Mouse (Mus musculus) ES-CJ7 (cell line): ENCODE measurements around the gene Srsf9.
A peak's percentile ranks its signal among the peaks of the same experiment; 100 is the strongest.
"Not testable (repeated sequence)": the region's sequence is repeated elsewhere in the genome, so short reads cannot be mapped to it uniquely, and the experiment has no call there.

ENCODE experiments used
- DNase-seq: peaks from one replicate; pipeline ENCODE4 v3.0.0; 2011; ENCODE audit warnings: low read depth, low spot score

The Srsf9 gene

DNA sequence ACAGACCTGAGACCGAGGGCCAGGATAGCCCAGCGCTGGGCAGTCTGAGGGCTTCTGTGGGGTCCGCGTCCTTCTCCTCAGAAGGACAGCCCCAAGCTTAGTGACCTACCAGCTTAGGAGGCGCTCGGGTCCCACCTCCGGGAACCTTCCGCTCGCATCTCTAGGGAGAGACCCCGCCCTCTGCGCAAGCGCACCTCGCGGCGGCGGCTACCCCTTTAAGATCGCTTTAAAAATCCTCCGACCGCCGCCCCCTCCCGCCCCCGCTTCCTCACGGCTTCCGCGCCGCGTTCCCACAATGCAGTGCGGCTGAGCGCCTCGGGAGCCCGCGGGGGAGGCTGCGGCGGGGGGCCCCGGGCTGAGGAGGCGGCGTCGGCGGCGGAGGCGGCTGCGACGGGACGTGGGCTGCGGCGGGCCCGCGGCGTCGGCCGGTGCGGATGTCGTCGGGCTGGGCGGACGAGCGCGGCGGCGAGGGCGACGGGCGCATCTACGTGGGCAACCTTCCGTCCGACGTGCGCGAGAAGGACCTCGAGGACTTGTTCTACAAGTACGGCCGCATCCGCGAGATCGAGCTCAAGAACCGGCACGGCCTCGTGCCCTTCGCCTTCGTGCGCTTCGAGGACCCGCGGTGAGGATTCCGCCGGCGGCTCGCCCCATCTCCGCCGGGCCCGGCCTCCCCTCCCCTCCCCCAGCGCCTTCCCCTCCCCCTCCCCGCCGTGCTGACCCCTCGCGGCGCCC lies at the start of gene Srsf9:
Gene Srsf9 (plus strand): TSS at position 303 of the 735 bp plus-strand sequence.
- DNase-seq: peak; percentile 93

DNA sequence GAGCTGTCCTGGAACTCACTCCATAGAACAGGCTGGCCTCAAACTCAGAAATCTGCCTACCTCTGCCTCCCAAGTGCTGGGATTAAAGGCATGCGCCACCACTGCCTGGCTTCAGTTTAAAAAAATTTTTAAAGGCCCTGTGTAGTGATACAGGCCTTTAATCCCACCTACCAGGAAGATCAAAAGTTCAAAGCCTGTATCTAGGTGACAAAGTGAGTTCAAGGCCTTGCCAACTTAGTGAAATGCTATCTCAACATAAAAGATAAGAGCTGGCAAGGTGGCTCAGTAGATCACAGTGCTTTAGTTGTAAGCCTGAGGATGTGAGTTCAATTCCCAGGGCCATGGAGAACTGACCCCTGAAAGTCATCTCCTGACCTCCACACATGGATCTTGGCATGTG lies 48.9 kb upstream of the Srsf9 start:
- no peak for DNase-seq

DNA sequence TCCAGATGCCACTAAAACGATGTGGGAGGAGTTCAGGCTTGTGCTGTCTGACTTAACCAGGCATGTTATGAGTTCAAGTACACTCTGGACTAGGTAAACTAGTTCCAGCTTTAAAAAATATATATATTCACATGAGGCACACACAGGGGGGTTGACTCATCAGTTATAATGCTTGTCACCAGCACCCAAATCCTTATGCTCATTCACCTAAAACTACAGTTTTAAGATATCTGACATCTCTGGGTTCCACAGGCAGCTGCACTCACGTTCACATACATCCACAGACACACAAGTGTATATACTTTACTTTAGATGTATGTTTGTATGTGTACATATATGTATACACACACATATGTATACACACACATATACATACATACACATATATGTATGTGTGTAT lies 48.2 kb upstream of the Srsf9 start:
- no peak for DNase-seq

DNA sequence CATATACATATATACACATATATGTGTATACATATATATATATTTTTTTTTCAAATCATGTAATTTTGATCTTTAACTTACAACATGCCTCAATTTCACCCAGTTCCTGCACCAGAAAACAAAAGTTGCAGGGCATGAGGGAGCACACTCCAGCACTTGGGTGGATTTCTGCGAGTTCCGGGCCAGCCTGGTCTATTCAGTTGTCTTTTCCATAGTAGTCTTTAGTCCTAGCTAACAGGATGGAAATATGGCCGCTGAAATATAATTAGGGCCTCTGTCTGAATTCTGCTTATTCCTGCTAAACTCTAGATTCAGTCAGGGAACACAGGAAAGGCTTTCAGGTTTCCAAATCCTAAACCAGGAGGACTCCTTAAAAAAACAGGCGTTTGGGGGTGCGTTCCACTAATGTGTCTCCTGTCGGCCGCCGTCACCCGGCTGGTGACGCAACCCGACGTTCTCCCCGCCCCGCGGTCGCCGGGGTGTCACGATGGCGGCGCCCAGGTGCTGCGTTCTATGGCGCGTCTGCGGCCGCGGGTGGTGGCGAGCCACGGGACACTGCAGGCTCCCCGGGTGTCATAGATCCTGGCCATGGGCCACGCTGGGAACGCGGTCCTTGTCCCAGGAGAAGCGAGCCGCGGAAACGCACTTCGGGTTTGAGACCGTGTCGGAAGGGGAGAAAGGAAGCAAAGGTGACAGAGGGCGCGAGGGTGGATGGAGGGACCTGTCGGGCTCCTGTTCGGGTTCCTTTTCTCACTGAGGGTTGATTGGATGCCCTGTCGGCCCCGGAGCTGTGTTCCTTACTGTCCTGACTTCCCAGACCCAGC lies 47.5 kb upstream of the Srsf9 start, which contains the start of gene Coq5:
Gene Coq5 (plus strand): TSS at position 441 of the 824 bp plus-strand sequence.
- peak; percentile 76 for DNase-seq

DNA sequence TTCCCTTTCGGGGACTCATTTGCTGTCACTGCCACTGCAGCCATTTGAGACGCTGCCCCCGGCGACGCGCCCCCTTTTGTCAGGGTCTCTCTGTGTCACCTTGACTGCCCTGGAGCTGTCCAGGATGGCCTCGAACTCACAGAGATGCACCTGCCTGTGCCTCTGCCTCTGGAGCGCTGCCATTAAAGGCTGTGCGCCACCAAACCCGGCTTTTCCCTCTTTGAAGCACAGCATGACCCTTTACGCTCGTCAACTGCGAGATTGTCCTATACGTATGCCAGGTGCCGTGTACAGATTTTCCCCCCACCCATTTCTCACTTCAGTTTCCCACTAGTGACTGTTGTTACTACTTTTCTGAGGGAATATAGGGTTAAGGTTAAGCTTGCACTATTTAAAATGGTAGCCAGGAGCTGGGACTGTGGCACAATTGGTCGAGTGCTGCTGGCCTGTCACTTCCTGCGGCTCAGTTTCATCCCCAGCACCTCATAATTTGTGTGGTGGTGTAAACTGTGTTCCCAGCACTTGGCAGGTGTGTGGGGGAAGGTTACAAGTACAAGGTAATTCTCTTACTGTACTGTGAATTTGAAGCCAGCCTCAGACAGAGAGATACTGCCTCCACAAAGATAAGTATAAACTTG lies 46.8 kb upstream of the Srsf9 start:
- peak; percentile 63 for DNase-seq

DNA sequence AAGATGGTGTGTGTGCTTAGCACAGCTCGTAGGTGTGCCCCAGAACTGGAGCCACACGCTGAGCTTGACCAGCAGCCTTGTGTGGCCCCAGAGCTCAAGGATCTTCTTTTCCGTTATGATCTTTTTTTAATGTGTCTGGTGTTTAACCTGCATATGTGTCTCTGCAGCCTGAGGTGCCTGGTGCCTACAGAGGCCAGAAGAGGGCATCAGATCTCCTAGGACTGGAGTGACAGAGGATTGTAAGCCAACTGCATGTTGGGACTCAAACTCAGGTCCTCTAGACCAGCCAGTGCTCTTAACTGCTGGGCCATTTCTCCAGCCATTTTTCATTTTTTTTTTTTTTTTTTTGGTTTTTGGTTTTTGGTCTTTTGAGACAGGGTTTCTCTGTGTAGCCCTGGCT lies 42.2 kb upstream of the Srsf9 start:
- no peak for DNase-seq

DNA sequence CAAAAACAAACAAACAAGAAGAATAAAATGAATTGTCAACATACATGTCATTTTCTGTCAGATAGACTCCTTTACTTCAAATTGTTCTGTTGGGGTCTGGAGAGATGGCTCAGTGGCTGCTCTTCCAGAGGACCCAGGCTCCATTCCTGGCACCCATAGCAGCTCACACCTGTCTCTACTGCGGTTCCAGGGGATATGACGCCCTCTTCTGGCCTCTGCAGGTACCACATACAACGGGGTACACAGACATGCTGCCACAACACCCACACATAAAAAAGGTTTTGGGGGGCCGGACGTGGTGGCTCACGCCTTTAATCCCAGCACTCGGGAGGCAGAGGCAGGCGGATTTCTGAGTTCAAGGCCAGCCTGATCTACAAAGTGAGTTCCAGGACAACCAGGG lies 32.8 kb upstream of the Srsf9 start:
- DNase-seq: peak; percentile 57

DNA sequence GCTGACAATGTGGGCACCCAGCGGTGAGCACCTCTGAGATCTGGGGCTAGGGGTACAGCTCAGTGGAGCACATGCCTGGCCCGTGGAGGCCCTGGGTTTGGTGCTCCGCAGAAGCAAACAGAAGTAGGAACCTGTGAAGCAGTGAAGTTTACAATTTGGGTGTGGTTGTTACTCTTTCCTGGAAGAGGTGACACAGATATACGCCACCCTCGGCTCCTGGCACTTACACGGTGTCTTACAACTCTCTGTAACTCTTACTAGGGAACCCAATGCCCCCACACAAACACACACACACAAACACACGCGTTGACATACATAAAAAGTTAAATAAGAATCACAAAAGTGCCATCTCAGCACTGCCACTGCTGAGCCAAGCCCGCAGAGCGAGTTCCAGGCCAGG lies 30.6 kb upstream of the Srsf9 start:
- DNase-seq: no peak

DNA sequence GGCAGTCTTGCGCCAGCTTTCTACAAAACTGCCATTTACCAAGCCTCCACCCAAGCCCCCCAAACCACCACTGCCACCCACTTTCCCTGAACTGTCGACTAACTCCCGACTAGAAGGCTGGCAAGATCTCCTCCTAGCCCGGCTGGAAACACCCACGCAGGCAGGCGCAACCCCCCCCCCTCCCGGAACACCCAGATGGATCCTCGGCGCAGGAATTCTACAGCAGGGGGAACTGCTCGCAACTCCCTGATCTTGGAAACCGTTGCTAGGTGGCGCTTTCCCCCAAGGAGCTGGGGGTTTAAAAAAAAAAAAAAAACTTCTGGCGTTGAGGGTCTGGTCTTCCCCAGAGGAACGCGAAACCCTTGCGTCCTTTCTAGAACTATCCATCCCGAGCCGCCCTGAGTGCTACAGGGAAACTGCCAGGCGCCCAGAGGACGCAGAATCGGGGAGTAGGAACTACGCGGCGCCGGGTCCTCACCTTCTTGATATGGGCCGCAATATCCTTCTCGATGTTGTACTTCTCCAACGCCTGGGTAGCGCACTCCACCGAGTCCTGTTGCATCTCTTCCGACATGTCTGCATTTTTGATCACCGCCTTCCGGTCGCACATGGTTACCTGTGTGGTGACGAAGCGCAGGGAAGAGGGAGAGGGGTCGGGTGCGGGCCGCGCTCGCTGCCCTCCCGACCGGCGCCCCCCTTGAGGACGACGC lies 26.8 kb upstream of the Srsf9 start:
- DNase-seq: peak; percentile 76

DNA sequence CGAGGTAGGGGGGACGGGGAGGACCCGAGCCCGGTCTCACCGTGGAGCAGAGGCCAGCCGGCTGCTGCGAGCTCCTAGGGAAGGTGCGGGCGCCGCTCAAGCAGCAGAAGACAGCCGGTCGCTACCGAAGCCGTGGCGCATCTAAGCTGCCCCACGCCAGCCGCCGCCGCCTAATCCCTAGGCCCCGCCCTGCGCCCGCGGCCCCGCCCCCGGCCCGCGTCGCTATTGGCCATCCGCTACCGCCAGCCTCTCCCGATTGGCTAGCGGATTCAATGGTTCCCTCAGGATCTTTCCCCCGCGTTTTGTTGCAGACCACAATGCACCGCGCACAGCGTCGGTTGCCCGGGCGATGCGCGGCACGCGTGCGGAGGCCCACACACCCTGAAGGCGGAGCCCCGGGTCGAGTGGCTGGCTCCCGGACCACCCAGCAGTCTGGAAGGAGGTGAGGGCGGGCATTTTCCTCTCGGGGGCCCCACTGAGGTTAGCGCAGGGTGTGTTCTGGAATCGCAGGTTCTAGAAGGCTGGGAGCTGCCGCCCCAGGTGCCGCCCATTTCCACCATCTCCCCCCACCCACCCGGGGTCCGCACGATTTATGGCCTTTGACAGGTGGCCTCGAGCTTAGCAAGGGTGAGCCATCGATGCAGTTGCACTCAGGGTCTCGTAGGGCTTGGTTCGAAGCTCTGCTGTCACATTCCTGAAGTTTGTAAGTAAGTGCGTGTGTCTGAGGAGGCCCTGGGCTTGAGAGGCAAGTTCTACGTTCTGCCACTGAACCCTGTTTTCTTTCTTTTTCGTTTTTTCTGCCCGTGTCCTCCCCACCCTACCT lies 26.0 kb upstream of the Srsf9 start, which contains the start of gene Dynll1:
Gene Dynll1 (minus strand): TSS at position 208 of the 823 bp plus-strand sequence.
- peak; percentile 98 for DNase-seq

DNA sequence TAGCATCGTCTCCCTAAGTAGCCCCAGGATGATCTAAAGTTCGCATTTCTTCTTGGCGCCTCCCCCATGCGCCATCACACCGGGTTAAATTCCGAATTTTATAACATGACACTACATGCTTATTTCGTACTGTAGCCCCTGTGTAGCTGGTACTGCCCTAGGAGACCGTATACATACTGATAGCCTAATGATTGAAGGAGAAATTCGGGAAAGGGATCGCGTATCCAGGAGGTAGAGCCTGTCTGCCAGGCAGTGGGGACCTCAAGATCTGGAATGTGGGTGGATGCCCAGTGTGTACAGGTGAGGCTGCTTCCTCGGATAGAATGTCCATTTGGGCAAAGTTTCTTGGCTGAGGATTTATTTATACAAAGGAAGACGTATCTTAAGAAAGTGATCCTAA lies 25.4 kb upstream of the Srsf9 start:
- DNase-seq: no peak

DNA sequence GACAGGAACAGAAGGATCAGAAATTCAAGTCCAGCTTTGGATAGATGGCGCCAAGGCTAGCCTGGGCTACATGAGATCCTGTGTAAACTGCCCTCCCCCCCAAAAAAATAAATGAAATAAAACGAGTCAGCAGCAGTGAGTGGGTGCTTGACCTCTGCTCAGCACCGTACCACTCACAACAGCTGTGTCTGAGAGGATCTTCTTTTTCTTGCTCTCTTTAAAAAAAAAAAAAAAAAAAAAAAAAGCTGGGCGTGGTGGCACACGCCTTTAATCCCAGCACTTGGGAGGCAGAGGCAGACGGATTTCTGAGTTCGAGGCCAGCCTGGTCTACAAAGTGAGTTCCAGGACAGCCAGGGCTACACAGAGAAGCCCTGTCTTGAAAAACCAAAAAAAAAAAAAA lies 24.8 kb upstream of the Srsf9 start:
- not testable (repeated sequence) for DNase-seq

DNA sequence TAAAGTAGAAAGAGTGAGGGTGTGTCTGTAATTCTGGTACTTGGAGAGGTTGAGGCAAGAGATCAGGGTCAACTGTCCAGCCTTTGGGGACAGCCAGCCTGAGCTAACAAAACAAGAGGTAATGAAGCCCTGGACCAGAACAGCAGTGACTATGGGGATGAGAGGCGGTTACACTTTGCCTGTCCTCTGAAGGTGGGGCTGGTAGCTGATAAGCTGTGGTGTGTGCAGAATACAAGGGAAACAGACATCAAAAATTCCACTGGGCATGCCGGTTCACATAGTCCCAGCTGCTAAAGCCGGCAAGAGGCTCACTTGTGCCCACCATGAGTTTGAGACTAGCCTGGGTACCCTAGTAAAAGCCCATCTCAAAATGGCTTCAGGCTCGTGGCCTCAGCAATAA lies 14.6 kb upstream of the Srsf9 start:
- no peak for DNase-seq

DNA sequence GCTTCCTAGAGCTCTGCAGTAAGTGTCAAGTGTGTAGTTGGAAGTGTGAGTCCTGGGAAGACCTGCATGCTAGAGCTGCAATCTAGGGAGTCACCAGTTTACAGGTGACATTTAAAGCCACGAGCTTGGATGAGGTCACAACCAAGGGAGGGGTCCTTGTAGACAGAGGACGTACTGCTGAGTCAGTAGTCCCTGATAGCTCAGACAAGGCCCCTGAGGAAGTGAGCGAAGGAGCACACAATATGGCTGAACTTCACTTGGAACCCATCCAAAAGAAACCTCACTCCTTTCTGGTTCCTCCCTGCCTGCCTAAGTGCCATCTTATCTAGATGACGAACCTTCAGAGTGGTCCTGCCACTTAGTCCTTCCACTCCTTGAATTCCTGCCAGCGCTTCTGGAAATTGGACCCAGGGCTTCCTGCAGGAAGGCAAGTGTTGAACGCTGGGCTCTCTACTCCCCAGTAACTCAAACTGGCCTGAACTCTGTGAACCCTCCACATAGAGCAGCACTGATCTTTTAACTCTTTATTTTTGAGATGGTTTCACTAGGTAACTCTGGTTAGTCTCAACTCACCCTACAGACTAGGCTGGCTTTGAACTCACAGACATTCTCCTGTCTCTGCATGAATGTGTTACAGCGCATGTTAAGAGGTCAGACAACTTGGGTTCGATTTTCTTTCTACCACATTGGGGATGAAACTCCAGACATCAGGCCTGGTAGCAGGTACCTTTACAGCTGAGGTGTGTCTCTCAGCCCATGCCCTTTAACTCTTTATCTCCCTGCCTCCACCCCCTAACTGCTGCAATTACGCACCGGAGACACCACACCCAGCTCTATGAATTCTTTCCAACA lies 13.9 kb upstream of the Srsf9 start:
- no peak for DNase-seq

DNA sequence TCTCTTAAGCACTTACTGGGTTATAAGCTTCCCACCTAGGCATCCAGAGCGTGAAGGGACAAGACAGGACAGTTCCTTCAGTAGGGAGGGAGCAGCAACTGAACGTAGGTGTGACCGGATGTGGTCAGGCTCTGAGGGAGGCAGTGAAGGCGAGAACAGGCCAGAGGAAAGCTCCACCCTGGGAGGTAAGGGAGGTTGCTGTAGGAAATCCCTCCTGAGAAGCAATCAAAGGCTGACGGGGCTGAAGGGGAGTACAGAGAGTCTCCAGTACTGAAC lies 13.4 kb upstream of the Srsf9 start:
- peak; percentile 23 for DNase-seq

DNA sequence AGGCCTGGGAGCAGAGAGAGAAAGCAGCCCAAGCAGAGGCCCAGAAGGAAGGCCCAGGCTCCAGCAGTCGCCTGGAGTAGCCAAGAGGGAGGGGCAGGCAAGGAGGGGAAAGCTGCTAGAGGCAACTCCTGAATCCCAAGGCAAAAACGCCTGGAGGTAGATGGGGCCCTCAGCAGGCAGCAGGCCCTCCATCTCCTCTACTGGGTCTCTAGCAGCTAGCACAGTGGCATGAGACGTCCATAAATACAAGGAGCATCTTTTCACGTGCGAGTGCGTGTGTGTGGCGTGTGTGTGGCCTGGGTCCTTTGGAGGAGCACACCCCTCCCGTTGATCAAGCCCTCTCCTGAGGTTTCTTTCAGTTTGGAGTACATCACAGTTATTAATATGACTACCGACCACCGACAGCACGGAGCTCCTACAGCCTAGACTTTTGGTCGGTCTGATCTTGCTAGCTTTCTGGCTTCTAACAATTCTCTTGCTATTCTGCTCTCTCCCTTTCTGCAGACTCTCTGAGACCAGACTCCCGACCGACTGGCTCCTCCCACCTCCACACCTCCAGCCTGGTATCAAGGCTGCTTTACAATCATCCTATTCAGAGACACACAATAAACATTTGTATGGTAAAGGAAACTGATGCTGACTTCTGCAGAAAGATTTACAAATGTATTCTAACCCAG lies 9.9 kb upstream of the Srsf9 start:
- peak; percentile 47 for DNase-seq

DNA sequence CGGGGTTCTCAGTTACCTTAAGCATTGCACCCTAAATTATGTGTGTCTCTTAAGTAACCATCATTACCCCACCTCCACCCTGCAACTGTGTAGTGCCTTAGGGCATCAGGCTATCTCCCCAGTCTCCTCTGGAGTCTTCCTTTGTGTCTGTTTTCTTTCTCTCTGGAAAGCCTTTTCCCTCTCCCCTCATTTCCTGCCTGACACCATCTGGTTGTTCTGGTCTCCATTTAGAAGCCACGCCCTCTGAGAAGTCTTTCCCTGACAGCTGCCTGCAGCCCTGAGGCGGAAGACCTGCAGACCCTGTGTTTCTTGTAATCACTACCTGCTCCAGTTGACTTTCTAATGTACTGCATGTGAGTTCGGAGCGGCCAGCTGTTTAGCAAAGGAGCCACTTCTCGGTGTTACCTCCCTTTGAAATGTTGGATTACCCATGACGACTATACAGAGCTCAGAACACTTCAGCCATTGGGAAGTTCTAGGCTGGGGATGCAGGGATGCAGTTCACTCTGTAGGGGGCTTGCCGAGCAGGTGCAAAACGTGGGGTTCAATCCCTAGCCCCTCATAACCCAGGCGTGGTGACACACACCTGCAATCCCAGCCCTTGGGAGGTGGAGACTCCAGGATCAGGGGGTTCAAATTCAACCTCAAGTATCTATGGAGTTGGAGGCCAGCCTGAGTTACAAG lies 9.2 kb upstream of the Srsf9 start:
- peak; percentile 92 for DNase-seq

DNA sequence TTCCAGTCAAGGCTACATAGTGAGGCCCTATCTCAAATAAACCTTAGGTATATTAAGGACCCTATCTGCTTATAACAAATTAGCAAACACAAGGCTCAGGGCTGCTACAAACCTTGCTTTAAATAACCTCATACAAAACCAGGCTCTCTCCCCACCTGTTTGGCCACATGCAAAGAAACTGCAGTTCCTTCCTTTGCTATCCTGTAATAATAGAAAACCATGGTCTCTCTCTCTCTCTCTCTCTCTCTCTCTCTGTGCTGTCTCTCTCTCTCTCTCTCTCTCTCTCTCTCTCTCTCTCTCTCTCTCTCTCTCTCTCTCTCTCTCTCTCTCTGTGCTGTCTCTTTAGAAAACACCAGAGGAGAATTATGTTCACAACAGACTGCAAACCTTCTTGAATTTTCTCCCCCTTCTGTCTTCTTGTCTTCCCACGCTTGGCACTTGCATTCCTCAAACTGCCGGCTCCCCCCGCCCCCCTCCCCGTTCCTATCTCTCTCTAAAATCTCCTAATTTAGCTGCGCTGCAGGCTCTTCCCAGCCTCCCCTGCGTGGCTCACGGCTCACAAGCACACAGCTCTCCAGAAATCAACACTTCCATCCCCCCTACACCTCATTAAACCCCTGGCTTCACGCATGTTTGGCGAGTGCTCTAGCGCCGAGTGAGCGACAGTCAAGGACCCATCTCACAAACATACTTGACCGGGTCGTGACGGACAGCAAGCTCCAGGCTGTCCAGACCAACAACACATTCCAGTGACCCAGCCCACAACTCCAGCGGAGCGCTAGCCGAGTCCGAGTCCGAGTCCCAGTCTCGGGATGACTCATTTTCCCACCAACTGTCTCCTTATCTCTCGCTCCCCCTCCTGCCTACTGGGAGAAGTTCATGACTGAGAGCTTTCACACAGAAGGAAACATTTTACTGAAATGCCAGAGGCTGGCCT lies 7.7 kb upstream of the Srsf9 start:
- peak; percentile 78 for DNase-seq
